Mouse (Mus musculus): ENCODE results near the gene Mup3. TPM values are rescaled to one million over a fixed set of nuclear protein-coding genes. Genes with fewer than 3 reads are reported as not detected.
"Not testable (repeated sequence)": the region's sequence is repeated elsewhere in the genome, so short reads cannot be mapped to it uniquely, and the experiment has no call there.

Mup3 gene
- not detected in 2 replicates for total RNA-seq (2015; ENCODE audit: low replicate concordance)
- total RNA-seq (2017; ENCODE audit: low replicate concordance): not detected in 2 replicates

- no peak for ATAC-seq (replicated peaks; ENCODE audit: low FRiP score, poor library complexity, severe bottlenecking)
These were observed at the start of gene Mup3 for GRCm38 (mm10) chr4:62087241-62087640. Mup3 (minus strand) TSS chr4:62087342.

GRCm38 (mm10) chr4:62133706-62134105 lies 46.6 kb upstream of the Mup3 start:
- no peak for ATAC-seq (replicated peaks; ENCODE audit: low FRiP score, poor library complexity, severe bottlenecking)

- ATAC-seq (replicated peaks; ENCODE audit: low FRiP score, poor library complexity, severe bottlenecking): not testable (repeated sequence)
These were observed 16.2 kb upstream of the Mup3 start for GRCm38 (mm10) chr4:62103366-62103765.

GRCm38 (mm10) chr4:62087953-62088352 lies 811 bp upstream of the Mup3 start:
- ATAC-seq (replicated peaks; ENCODE audit: low FRiP score, poor library complexity, severe bottlenecking): no peak

GRCm38 (mm10) chr4:62082755-62083154 lies 4.4 kb downstream of the Mup3 start:
- no peak for ATAC-seq (replicated peaks; ENCODE audit: low FRiP score, poor library complexity, severe bottlenecking)

GRCm38 (mm10) chr4:62075126-62075525 lies 12.0 kb downstream of the Mup3 start:
- no peak for ATAC-seq (replicated peaks; ENCODE audit: low FRiP score, poor library complexity, severe bottlenecking)

- ATAC-seq (replicated peaks; ENCODE audit: low FRiP score, poor library complexity, severe bottlenecking): not testable (repeated sequence)
These were observed 32.4 kb downstream of the Mup3 start for GRCm38 (mm10) chr4:62054780-62055179.

- ATAC-seq (replicated peaks; ENCODE audit: low FRiP score, poor library complexity, severe bottlenecking): not testable (repeated sequence)
These were observed 33.1 kb downstream of the Mup3 start, which contains the start of gene Mup20 for GRCm38 (mm10) chr4:62054058-62054457. Mup20 (minus strand) TSS chr4:62054158.

Other genes starting within 250 kb of the Mup3 start
- not detected in 2 replicates for gene Mup20, start 33.2 kb downstream of the Mup3 start, total RNA-seq (2015; ENCODE audit: low replicate concordance)
- not detected in 2 replicates for gene Mup20, start 33.2 kb downstream of the Mup3 start, total RNA-seq (2017; ENCODE audit: low replicate concordance)
- not detected in 2 replicates for gene Mup21, start 63.5 kb upstream of the Mup3 start, total RNA-seq (2015; ENCODE audit: low replicate concordance)
- gene Mup21, start 63.5 kb upstream of the Mup3 start, total RNA-seq (2017; ENCODE audit: low replicate concordance): not detected in 2 replicates
- not detected in 2 replicates for gene Zfp37, start 143.7 kb upstream of the Mup3 start, total RNA-seq (2015; ENCODE audit: low replicate concordance)
- gene Zfp37, start 143.7 kb upstream of the Mup3 start, total RNA-seq (2017; ENCODE audit: low replicate concordance): not detected in 2 replicates
- 15.0 and 24.4 TPM in 2 replicates for gene Slc31a2, start 175.2 kb upstream of the Mup3 start, total RNA-seq (2015; ENCODE audit: low replicate concordance)
- 8.8 and 13.6 TPM in 2 replicates for gene Slc31a2, start 175.2 kb upstream of the Mup3 start, total RNA-seq (2017; ENCODE audit: low replicate concordance)